Mouse (Mus musculus): ENCODE data around the gene Arl13a. TPM values are rescaled to one million over a fixed set of nuclear protein-coding genes. Genes with fewer than 3 reads are reported as not detected.

Arl13a gene
- total RNA-seq, 2 experiments from 2014 or later, result not detected

Other genes starting within 250 kb of the Arl13a start
- 10 to 100 TPM; 12.9 to 14.7 TPM for gene Sytl4, start 205.7 kb upstream of the Arl13a start, total RNA-seq (2021)
- 10 to 100 TPM; 31.9 to 33.2 TPM for gene Cstf2, start 128.3 kb upstream of the Arl13a start, total RNA-seq (2021)
- under 1 TPM; 0.35 to 0.96 TPM for gene Xkrx, start 25.4 kb upstream of the Arl13a start, total RNA-seq (2021)
- not detected for gene Nox1, start 34.5 kb downstream of the Arl13a start, total RNA-seq (2021)
- 10 to 100 TPM; 41.9 to 46.7 TPM for gene Trmt2b, start 89.5 kb downstream of the Arl13a start, total RNA-seq (2021)
- 100 to 1,000 TPM; 284 to 319 TPM for gene Tmem35a, start 107.7 kb downstream of the Arl13a start, total RNA-seq (2021)
- 1 to 10 TPM; 1.7 to 2.2 TPM for gene Cenpi, start 120.6 kb downstream of the Arl13a start, total RNA-seq (2021)
- under 1 TPM; 0.30 to 0.32 TPM for gene Drp2, start 217.1 kb downstream of the Arl13a start, total RNA-seq (2021)

Data from adrenal gland, adult 18-20 months (tissue).